Mouse (Mus musculus) cerebellum, adult 2 months (tissue): Measurements from ENCODE around the gene Pah.

ENCODE experiments used
- CTCF ChIP-seq: fragments of 200-500 bp; IDR thresholded peaks from 2 replicates; pipeline ENCODE4 v1.5.1; 2011; ENCODE audit warnings: low read depth, mild to moderate bottlenecking, control low read depth, low read length, moderate library complexity, borderline replicate concordance; ENCODE audit not compliant: insufficient read depth
- POLR2A ChIP-seq: fragments of 200-500 bp; IDR thresholded peaks from 2 replicates; pipeline ENCODE4 v1.6.1; 2011; ENCODE audit warnings: low read length, control low read depth, borderline replicate concordance; ENCODE audit not compliant: insufficient read depth

GRCm38 (mm10) chr10:87497056-87497455 lies 24.5 kb upstream of the Pah start:
- TF ChIP-seq CTCF = no peak
- no peak for TF ChIP-seq POLR2A
